Mouse (Mus musculus): ENCODE measurements at regions not wholly inside any gene's neighbourhood (a gene's known extent, or its start where the extent isn't known, plus 50 kb on each side); places are given as distances from the start of the nearest gene placed in this dataset.
"Not testable (repeated sequence)": the region's sequence is repeated elsewhere in the genome, so short reads cannot be mapped to it uniquely, and the experiment has no call there.

GRCm38 (mm10) chr8:99763012-99763411 lies 346.7 kb upstream of the Cdh8 start:
- no peak for ATAC-seq (ENCODE audit: insufficient number of reproducible peaks, low FRiP score, low TSS enrichment)

- ATAC-seq (ENCODE audit: insufficient number of reproducible peaks, low FRiP score, low TSS enrichment) = no peak
Observed at GRCm38 (mm10) chr8:99736190-99736589, 319.9 kb upstream of the Cdh8 start.

GRCm38 (mm10) chr8:99724626-99725218 lies 308.5 kb upstream of the Cdh8 start:
- ATAC-seq (ENCODE audit: insufficient number of reproducible peaks, low FRiP score, low TSS enrichment) = no peak

- peak; percentile 52; the same call in 1 of the 2 replicates for ATAC-seq (ENCODE audit: insufficient number of reproducible peaks, low FRiP score, low TSS enrichment)
Observed at GRCm38 (mm10) chr8:99718927-99719326, 302.7 kb upstream of the Cdh8 start.

- ATAC-seq (ENCODE audit: insufficient number of reproducible peaks, low FRiP score, low TSS enrichment) = no peak; the same call in 1 of the 2 replicates
Observed at GRCm38 (mm10) chr8:99681673-99682072, 265.4 kb upstream of the Cdh8 start.

GRCm38 (mm10) chr8:99679253-99679899 lies 263.1 kb upstream of the Cdh8 start:
- ATAC-seq (ENCODE audit: insufficient number of reproducible peaks, low FRiP score, low TSS enrichment) = not testable (repeated sequence)

- not testable (repeated sequence) for ATAC-seq (ENCODE audit: insufficient number of reproducible peaks, low FRiP score, low TSS enrichment)
Observed at GRCm38 (mm10) chr8:99667693-99668092, 251.4 kb upstream of the Cdh8 start.

- ATAC-seq (ENCODE audit: insufficient number of reproducible peaks, low FRiP score, low TSS enrichment) = no peak
Observed at GRCm38 (mm10) chr8:99651302-99651621, 235.0 kb upstream of the Cdh8 start.

- no peak for ATAC-seq (ENCODE audit: insufficient number of reproducible peaks, low FRiP score, low TSS enrichment)
Observed at GRCm38 (mm10) chr8:99650587-99651301, 234.5 kb upstream of the Cdh8 start.

GRCm38 (mm10) chr8:99640543-99640942 lies 224.3 kb upstream of the Cdh8 start:
- ATAC-seq (ENCODE audit: insufficient number of reproducible peaks, low FRiP score, low TSS enrichment) = no peak

- ATAC-seq (ENCODE audit: insufficient number of reproducible peaks, low FRiP score, low TSS enrichment) = not testable (repeated sequence)
Observed at GRCm38 (mm10) chr8:99630958-99631357, 214.7 kb upstream of the Cdh8 start.

GRCm38 (mm10) chr8:99621626-99622025 lies 205.4 kb upstream of the Cdh8 start:
- ATAC-seq (ENCODE audit: insufficient number of reproducible peaks, low FRiP score, low TSS enrichment) = no peak

- not testable (repeated sequence) for ATAC-seq (ENCODE audit: insufficient number of reproducible peaks, low FRiP score, low TSS enrichment)
Observed at GRCm38 (mm10) chr8:99604327-99604726, 188.1 kb upstream of the Cdh8 start.

GRCm38 (mm10) chr8:99591308-99592004 lies 175.2 kb upstream of the Cdh8 start:
- ATAC-seq (ENCODE audit: insufficient number of reproducible peaks, low FRiP score, low TSS enrichment) = no peak

- no peak for ATAC-seq (ENCODE audit: insufficient number of reproducible peaks, low FRiP score, low TSS enrichment)
Observed at GRCm38 (mm10) chr8:99544102-99544501, 127.8 kb upstream of the Cdh8 start.

- no peak for ATAC-seq (ENCODE audit: insufficient number of reproducible peaks, low FRiP score, low TSS enrichment)
Observed at GRCm38 (mm10) chr8:99532686-99533415, 116.6 kb upstream of the Cdh8 start.

- ATAC-seq (ENCODE audit: insufficient number of reproducible peaks, low FRiP score, low TSS enrichment) = no peak
Observed at GRCm38 (mm10) chr8:99502055-99502454, 85.8 kb upstream of the Cdh8 start.

Data from cerebellum, adult (tissue).